Mouse (Mus musculus) liver, adult (tissue): ENCODE measurements around the gene Rab28.

Source experiments
- GATA4 ChIP-seq: IDR thresholded peaks from 2 replicates; pipeline ENCODE4 v1.6.1; 2014; ENCODE audit warnings: mild to moderate bottlenecking, low read length; ENCODE audit not compliant: insufficient replicate concordance

Gene Rab28

GRCm38 (mm10) chr5:41708051-41708630, at the start of gene Rab28:
Rab28 (minus strand) TSS chr5:41708157.
- no peak for TF ChIP-seq GATA4

GRCm38 (mm10) chr5:41757338-41757737, 49.4 kb upstream of the Rab28 start:
- no peak for TF ChIP-seq GATA4

GRCm38 (mm10) chr5:41756396-41756795, 48.4 kb upstream of the Rab28 start:
- no peak for TF ChIP-seq GATA4

- TF ChIP-seq GATA4: no peak
Measured at GRCm38 (mm10) chr5:41755373-41755960, 47.5 kb upstream of the Rab28 start.

GRCm38 (mm10) chr5:41754836-41755235, 46.9 kb upstream of the Rab28 start:
- no peak for TF ChIP-seq GATA4

- TF ChIP-seq GATA4: no peak
Measured at GRCm38 (mm10) chr5:41754226-41754775, 46.3 kb upstream of the Rab28 start.

- TF ChIP-seq GATA4: no peak
Measured at GRCm38 (mm10) chr5:41752721-41753120, 44.8 kb upstream of the Rab28 start.

- no peak for TF ChIP-seq GATA4
Measured at GRCm38 (mm10) chr5:41744898-41745780, 37.2 kb upstream of the Rab28 start.

GRCm38 (mm10) chr5:41744234-41744633, 36.3 kb upstream of the Rab28 start:
- no peak for TF ChIP-seq GATA4

GRCm38 (mm10) chr5:41738817-41739216, 30.9 kb upstream of the Rab28 start:
- TF ChIP-seq GATA4: no peak

GRCm38 (mm10) chr5:41737039-41737438, 29.1 kb upstream of the Rab28 start:
- TF ChIP-seq GATA4: no peak

- TF ChIP-seq GATA4: no peak
Measured at GRCm38 (mm10) chr5:41727017-41727416, 19.1 kb upstream of the Rab28 start.

- TF ChIP-seq GATA4: no peak
Measured at GRCm38 (mm10) chr5:41725573-41725972, 17.6 kb upstream of the Rab28 start.

- TF ChIP-seq GATA4: no peak
Measured at GRCm38 (mm10) chr5:41707115-41708015, 592 bp downstream of the Rab28 start.

GRCm38 (mm10) chr5:41706777-41707114, 1.2 kb downstream of the Rab28 start:
- TF ChIP-seq GATA4: no peak

- no peak for TF ChIP-seq GATA4
Measured at GRCm38 (mm10) chr5:41697958-41698357, 10.0 kb downstream of the Rab28 start.

- no peak for TF ChIP-seq GATA4
Measured at GRCm38 (mm10) chr5:41685016-41685415, 22.9 kb downstream of the Rab28 start.
